Mouse (Mus musculus) retina, embryonic 14.5 days (tissue): ENCODE results near the gene Eri2.

ENCODE experiments used
- DNase-seq: peaks from one replicate; pipeline ENCODE4 v3.0.0-alpha.2; 2015; ENCODE audit warnings: low spot score

Gene Eri2

GRCm38 (mm10) chr7:119793586-119794250 is at the start of gene Eri2, which contains the start of gene Rexo5:
TSS of gene Eri2 (minus strand) at chr7:119794058.
TSS of gene Rexo5 (plus strand) at chr7:119794006.
- DNase-seq, result peak; percentile 93

- no peak for DNase-seq
These were observed 48.1 kb upstream of the Eri2 start for GRCm38 (mm10) chr7:119841820-119842449.

- DNase-seq, result no peak
These were observed 42.3 kb upstream of the Eri2 start for GRCm38 (mm10) chr7:119835996-119836777.

GRCm38 (mm10) chr7:119835371-119835770 is 41.5 kb upstream of the Eri2 start:
- DNase-seq, result no peak

- no peak for DNase-seq
These were observed 14.9 kb upstream of the Eri2 start for GRCm38 (mm10) chr7:119808723-119809122.

- DNase-seq, result no peak
These were observed 13.5 kb upstream of the Eri2 start for GRCm38 (mm10) chr7:119807396-119807795.

- no peak for DNase-seq
These were observed 7.1 kb upstream of the Eri2 start for GRCm38 (mm10) chr7:119800991-119801390.

- no peak for DNase-seq
These were observed 6.6 kb upstream of the Eri2 start for GRCm38 (mm10) chr7:119800488-119800887.

- DNase-seq, result peak; percentile 5
These were observed 1.5 kb upstream of the Eri2 start for GRCm38 (mm10) chr7:119795311-119795710.

- DNase-seq, result no peak
These were observed 387 bp upstream of the Eri2 start for GRCm38 (mm10) chr7:119794251-119794638.

- DNase-seq, result no peak
These were observed 4.8 kb downstream of the Eri2 start for GRCm38 (mm10) chr7:119789024-119789423.

GRCm38 (mm10) chr7:119784908-119785307 is 8.9 kb downstream of the Eri2 start:
- no peak for DNase-seq

- no peak for DNase-seq
These were observed 10.4 kb downstream of the Eri2 start for GRCm38 (mm10) chr7:119783453-119783852.

- no peak for DNase-seq
These were observed 24.0 kb downstream of the Eri2 start for GRCm38 (mm10) chr7:119769895-119770294.

GRCm38 (mm10) chr7:119766996-119767395 is 26.9 kb downstream of the Eri2 start:
- no peak for DNase-seq

GRCm38 (mm10) chr7:119764377-119764776 is 29.5 kb downstream of the Eri2 start:
- DNase-seq, result no peak

- no peak for DNase-seq
These were observed 31.6 kb downstream of the Eri2 start for GRCm38 (mm10) chr7:119762166-119762697.

- no peak for DNase-seq
These were observed 33.3 kb downstream of the Eri2 start, which contains the start of gene Acsm3 for GRCm38 (mm10) chr7:119760527-119760951. TSS of gene Acsm3 (plus strand) at chr7:119760923.

GRCm38 (mm10) chr7:119753696-119754095 is 40.2 kb downstream of the Eri2 start:
- DNase-seq, result no peak

GRCm38 (mm10) chr7:119749942-119750341 is 43.9 kb downstream of the Eri2 start:
- DNase-seq, result no peak

GRCm38 (mm10) chr7:119748761-119749160 is 45.1 kb downstream of the Eri2 start:
- DNase-seq, result no peak

GRCm38 (mm10) chr7:119745869-119746268 is 48.0 kb downstream of the Eri2 start:
- no peak for DNase-seq

GRCm38 (mm10) chr7:119744321-119744720 is 49.5 kb downstream of the Eri2 start:
- peak; percentile 66 for DNase-seq
